Mouse (Mus musculus): ENCODE data around the gene Klc1.

GRCm38 (mm10) chr12:111813766-111814617 lies 55.3 kb downstream of the Klc1 start, which contains the start of the genes Xrcc3 and Zfyve21:
- no peak for TF ChIP-seq GATA1 (IDR thresholded peaks at IDR 0.05; ENCODE audit: borderline replicate concordance, low read length)
- TF ChIP-seq FLI1 (IDR thresholded peaks at IDR 0.05; ENCODE audit: low read length) = no peak
